Mouse (Mus musculus) MEL (cell line): ENCODE data around the gene Mtmr11. TPM values are rescaled to one million over a fixed set of nuclear protein-coding genes. Genes with fewer than 3 reads are reported as not detected.

Experiments
- DNase-seq: peaks from one replicate; pipeline ENCODE4 v3.0.0; 2011; ENCODE audit warnings: low read depth, low spot score
- H3K27ac ChIP-seq: 2 replicates; pipeline ENCODE4 v1.5.1; 2012; ENCODE audit warnings: low read depth, mild to moderate bottlenecking, control low read depth, low read length, moderate library complexity; ENCODE audit not compliant: control insufficient read depth
- H3K27me3 ChIP-seq, 2 experiments: fragments of 150-350 bp in 1 of 2; sonication (generic) in 1 of 2; 2 replicates each; pipeline ENCODE4 v1.6.1; 2012; ENCODE audit warnings: low read length in 2 of 2, mild to moderate bottlenecking in 2 of 2, improper control_type of control experiment in 1 of 2, moderate library complexity in 1 of 2; ENCODE audit not compliant: insufficient read depth in 2 of 2, control insufficient read depth in 1 of 2
- H3K36me3 ChIP-seq, 2 experiments: 2 replicates each; pipeline ENCODE4 v1.6.1; 2012 to 2014; ENCODE audit warnings: low read length in 2 of 2, improper control_type of control experiment in 1 of 2, inconsistent platforms in 1 of 2, mild to moderate bottlenecking in 1 of 2; ENCODE audit not compliant: insufficient read depth in 2 of 2, control insufficient read depth in 1 of 2
- H3K4me1 ChIP-seq, 2 experiments: fragments of 150-350 bp in 1 of 2; sonication (generic) in 1 of 2; 2 replicates each; pipeline ENCODE4 v1.6.1; 2012; ENCODE audit warnings: low read length in 2 of 2, improper control_type of control experiment in 1 of 2, mild to moderate bottlenecking in 1 of 2; ENCODE audit not compliant: insufficient read depth in 2 of 2, control insufficient read depth in 1 of 2
- H3K4me3 ChIP-seq, 2 experiments: fragments of 150-350 bp in 1 of 2; sonication (generic) in 1 of 2; 2 replicates each; pipeline ENCODE4 v1.5.1; 2012; ENCODE audit warnings: low read depth in 2 of 2, low read length in 2 of 2, mild to moderate bottlenecking in 2 of 2, moderate library complexity in 2 of 2, control low read depth in 1 of 2, improper control_type of control experiment in 1 of 2; ENCODE audit not compliant: control insufficient read depth in 1 of 2, insufficient read depth in 1 of 2
- H3K79me2 ChIP-seq: 2 replicates; pipeline ENCODE4 v1.6.1; 2012; ENCODE audit warnings: mild to moderate bottlenecking, low read length, moderate library complexity; ENCODE audit not compliant: control insufficient read depth, poor library complexity, insufficient read depth
- H3K9ac ChIP-seq: 2 replicates; pipeline ENCODE4 v1.6.1; 2012; ENCODE audit warnings: low read depth, mild to moderate bottlenecking, control low read depth, low read length, moderate library complexity; ENCODE audit not compliant: control insufficient read depth, poor library complexity, severe bottlenecking
- H3K9me3 ChIP-seq: fragments of 150-350 bp; sonication (generic); replicated peaks from 2 replicates; pipeline ENCODE4 v1.6.1; 2012; ENCODE audit warnings: mild to moderate bottlenecking, low read length, improper control_type of control experiment, moderate library complexity; ENCODE audit not compliant: insufficient read depth
- CHD1 ChIP-seq: IDR thresholded peaks from 2 replicates; pipeline ENCODE4 v1.6.1; 2012; ENCODE audit warnings: low read depth, mild to moderate bottlenecking, inconsistent platforms, low read length, improper control_type of control experiment
- CHD2 ChIP-seq: IDR thresholded peaks from 2 replicates; pipeline ENCODE4 v1.6.1; 2011; ENCODE audit warnings: low read length, improper control_type of control experiment
- CTCF ChIP-seq, 3 experiments: IDR thresholded peaks in 2 of 3; conservative IDR thresholded peaks in 1 of 3; 2 replicates each; pipeline ENCODE4 v1.5.1; 2011 to 2012; ENCODE audit warnings: low read length in 3 of 3, low read depth in 2 of 3, mild to moderate bottlenecking in 2 of 3, improper control_type of control experiment in 1 of 3, inconsistent platforms in 1 of 3, mixed read lengths in 1 of 3, moderate library complexity in 1 of 3; ENCODE audit not compliant: control insufficient read depth in 1 of 3, insufficient read depth in 1 of 3, poor library complexity in 1 of 3, severe bottlenecking in 1 of 3
- E2F4 ChIP-seq: IDR thresholded peaks from 2 replicates; pipeline ENCODE4 v1.6.1; 2011; ENCODE audit warnings: low read depth, low read length, improper control_type of control experiment, borderline replicate concordance
- EP300 ChIP-seq, 2 experiments: IDR thresholded peaks; 2 replicates each; pipeline ENCODE4 v1.6.1; 2011; ENCODE audit warnings: improper control_type of control experiment in 2 of 2, low read length in 2 of 2, low read depth in 1 of 2, mild to moderate bottlenecking in 1 of 2
- ETS1 ChIP-seq: IDR thresholded peaks from 2 replicates; pipeline ENCODE4 v1.6.1; 2012; ENCODE audit warnings: low read depth, mild to moderate bottlenecking, inconsistent platforms, low read length, improper control_type of control experiment, moderate library complexity
- GABPA ChIP-seq: IDR thresholded peaks from 2 replicates; pipeline ENCODE4 v1.6.1; 2012; ENCODE audit warnings: low read depth, mild to moderate bottlenecking, inconsistent platforms, low read length, improper control_type of control experiment, moderate library complexity
- HCFC1 ChIP-seq: IDR thresholded peaks from 2 replicates; pipeline ENCODE4 v1.6.1; 2012; ENCODE audit warnings: low read depth, mild to moderate bottlenecking, inconsistent platforms, low read length, improper control_type of control experiment, moderate library complexity
- JUND ChIP-seq: IDR thresholded peaks from 2 replicates; pipeline ENCODE4 v1.6.1; 2011; ENCODE audit warnings: low read depth, mild to moderate bottlenecking, improper control_type of control experiment, low read length
- KAT2A ChIP-seq: conservative IDR thresholded peaks from 2 replicates; pipeline ENCODE4 v1.6.1; 2012; ENCODE audit warnings: low read depth, low read length, improper control_type of control experiment, inconsistent platforms
- MAFK ChIP-seq: IDR thresholded peaks from 2 replicates; pipeline ENCODE4 v1.6.1; 2011; ENCODE audit warnings: low read depth, mild to moderate bottlenecking, low read length, improper control_type of control experiment, borderline replicate concordance
- MEF2A ChIP-seq: IDR thresholded peaks from 2 replicates; pipeline ENCODE4 v1.6.1; 2014; ENCODE audit warnings: low read depth, mild to moderate bottlenecking, inconsistent platforms, low read length, improper control_type of control experiment; ENCODE audit not compliant: poor library complexity, insufficient replicate concordance, severe bottlenecking; ENCODE audit errors: extremely low read depth
- MYB ChIP-seq: IDR thresholded peaks from 2 replicates; pipeline ENCODE4 v1.6.1; 2011; ENCODE audit warnings: mild to moderate bottlenecking, low read depth, low read length, improper control_type of control experiment
- MYC ChIP-seq: IDR thresholded peaks from 2 replicates; pipeline ENCODE4 v1.6.1; 2011; ENCODE audit warnings: low read depth, mild to moderate bottlenecking, low read length, improper control_type of control experiment, moderate library complexity
- NELFE ChIP-seq: IDR thresholded peaks from 2 replicates; pipeline ENCODE4 v1.6.1; 2011; ENCODE audit warnings: low read depth, low read length, improper control_type of control experiment
- NRF1 ChIP-seq: IDR thresholded peaks from 2 replicates; pipeline ENCODE4 v1.6.1; 2014; ENCODE audit warnings: low read depth, mild to moderate bottlenecking, inconsistent platforms, low read length, improper control_type of control experiment, moderate library complexity; ENCODE audit not compliant: poor library complexity, insufficient read depth, severe bottlenecking
- RAD21 ChIP-seq: IDR thresholded peaks from 2 replicates; pipeline ENCODE4 v1.6.1; 2011; ENCODE audit warnings: mild to moderate bottlenecking, low read depth, low read length, improper control_type of control experiment
- RCOR1 ChIP-seq: IDR thresholded peaks from 2 replicates; pipeline ENCODE4 v1.6.1; 2012; ENCODE audit warnings: low read depth, mild to moderate bottlenecking, inconsistent platforms, low read length, improper control_type of control experiment
- SMC3 ChIP-seq: IDR thresholded peaks from 2 replicates; pipeline ENCODE4 v1.6.1; 2011; ENCODE audit warnings: low read depth, low read length, improper control_type of control experiment
- TBP ChIP-seq: IDR thresholded peaks from 2 replicates; pipeline ENCODE4 v1.8.0; 2011; ENCODE audit warnings: low read depth, low read length, improper control_type of control experiment
- TCF12 ChIP-seq: IDR thresholded peaks from 2 replicates; pipeline ENCODE4 v1.6.1; 2014; ENCODE audit warnings: low read depth, mild to moderate bottlenecking, inconsistent platforms, low read length, improper control_type of control experiment, moderate library complexity
- UBTF ChIP-seq: IDR thresholded peaks from 2 replicates; pipeline ENCODE4 v1.6.1; 2012; ENCODE audit warnings: low read depth, mild to moderate bottlenecking, inconsistent platforms, low read length, improper control_type of control experiment, moderate library complexity, borderline replicate concordance; ENCODE audit not compliant: insufficient read depth
- USF1 ChIP-seq: IDR thresholded peaks from 2 replicates; pipeline ENCODE4 v1.6.1; 2014; ENCODE audit warnings: low read depth, mild to moderate bottlenecking, inconsistent platforms, low read length, improper control_type of control experiment, moderate library complexity
- ZC3H11A ChIP-seq: IDR thresholded peaks from 2 replicates; pipeline ENCODE4 v1.6.1; 2012; ENCODE audit warnings: low read depth, mild to moderate bottlenecking, inconsistent platforms, low read length, improper control_type of control experiment
- ZKSCAN1 ChIP-seq: IDR thresholded peaks from 2 replicates; pipeline ENCODE4 v1.6.1; 2012; ENCODE audit warnings: low read depth, mild to moderate bottlenecking, inconsistent platforms, low read length, improper control_type of control experiment, moderate library complexity
- ZMIZ1 ChIP-seq: IDR thresholded peaks from 2 replicates; pipeline ENCODE4 v1.6.1; 2012; ENCODE audit warnings: low read depth, mild to moderate bottlenecking, inconsistent platforms, low read length, improper control_type of control experiment, moderate library complexity
- ZNF384 ChIP-seq: IDR thresholded peaks from 2 replicates; pipeline ENCODE4 v1.6.1; 2012; ENCODE audit warnings: low read depth, mild to moderate bottlenecking, inconsistent platforms, low read length, improper control_type of control experiment
- polyA plus RNA-seq, 2 experiments: library from polyadenylated mRNA; stranded (reverse) in 1 of 2; unstranded in 1 of 2; fragments of >175 nt in 1 of 2; fragments of >200 nt in 1 of 2; gene quantifications; 2 replicates each; pipeline versions ENCODE4 v1.2.1 to v1.2.4; 2012; ENCODE audit warnings: low replicate concordance in 2 of 2, low read depth in 1 of 2; ENCODE audit not compliant: insufficient read length in 2 of 2, insufficient read depth in 1 of 2, missing spikeins in 1 of 2
- total RNA-seq: library from RNA; depleted of rRNA; stranded (reverse); fragments of 300-350 nt; gene quantifications from 2 replicates; pipeline ENCODE4 v1.2.3, GENCODE M21; 2012

Mtmr11 gene
- total and polyA plus RNA-seq, 3 experiments, result 0.77 to 1.4 TPM; not detected in 1

DNA sequence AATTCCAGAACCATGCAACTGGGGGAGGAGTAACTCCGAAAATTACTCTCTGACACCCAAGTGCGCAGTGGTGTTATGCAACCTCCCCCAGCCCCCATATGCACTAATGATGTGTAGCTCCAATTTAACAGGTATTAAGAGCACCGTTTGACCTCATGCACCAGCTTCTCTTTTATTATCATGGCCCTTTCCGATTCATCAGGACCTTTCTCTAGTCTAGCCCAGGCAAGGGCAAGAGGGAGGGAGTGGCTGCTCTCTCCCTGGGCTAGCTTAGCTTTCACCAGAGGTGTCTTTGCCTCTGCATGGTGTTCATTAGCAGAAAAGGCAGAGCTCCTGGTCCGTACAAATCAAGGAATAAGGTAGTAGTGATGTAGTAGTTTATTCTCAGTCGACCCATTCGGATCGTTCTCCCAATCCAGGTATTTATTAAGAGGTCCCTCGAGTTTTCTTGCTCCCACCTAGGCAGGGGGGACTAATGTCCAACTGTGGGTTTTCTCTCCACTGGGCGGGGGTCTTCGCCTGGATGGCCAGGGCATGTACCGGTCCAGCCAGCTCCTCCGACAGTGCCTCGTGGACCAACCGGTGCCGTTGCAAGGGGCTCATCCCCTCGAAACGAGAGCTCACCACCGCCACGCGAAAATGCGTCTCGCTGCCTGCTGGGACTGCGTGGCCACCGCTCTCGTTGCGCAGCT, 34.8 kb downstream of the Mtmr11 start:
- DNase-seq, result peak; percentile 75
- H3K9me3 ChIP-seq, result no peaks in the 10 kb centered on the region
- peak overlapping the region; percentile 72 for H3K9ac ChIP-seq
- H3K4me3 ChIP-seq, result peak overlapping the region; percentile 60 to 61
- H3K27me3 ChIP-seq, result no peaks in the 10 kb centered on the region
- H3K79me2 ChIP-seq, result peaks cover 9% of the 10 kb centered on the region; the same call in 1 of the 2 replicates
- TF ChIP-seq RAD21 (no peak), CHD1 (0 out of 2 replicates have a peak, but pooled peaks have one; percentile 26), TCF12 (no peak), EP300 (IDR thresholded peaks at IDR 0.05; ENCODE audit: low read depth in 1 of 2, low read length in 2 of 2) (no peak), NRF1 (peak; percentile 27; the same call in 1 of the 2 replicates), TBP (no peak)
- peaks cover 12 to 22% of the 10 kb centered on the region in 2 experiments for H3K4me1 ChIP-seq
- peak overlapping the region; percentile 87 for H3K27ac ChIP-seq
- peaks cover 0 to 16% of the 10 kb centered on the region in 2 experiments; a peak in 2 of 4 replicates for H3K36me3 ChIP-seq

DNA sequence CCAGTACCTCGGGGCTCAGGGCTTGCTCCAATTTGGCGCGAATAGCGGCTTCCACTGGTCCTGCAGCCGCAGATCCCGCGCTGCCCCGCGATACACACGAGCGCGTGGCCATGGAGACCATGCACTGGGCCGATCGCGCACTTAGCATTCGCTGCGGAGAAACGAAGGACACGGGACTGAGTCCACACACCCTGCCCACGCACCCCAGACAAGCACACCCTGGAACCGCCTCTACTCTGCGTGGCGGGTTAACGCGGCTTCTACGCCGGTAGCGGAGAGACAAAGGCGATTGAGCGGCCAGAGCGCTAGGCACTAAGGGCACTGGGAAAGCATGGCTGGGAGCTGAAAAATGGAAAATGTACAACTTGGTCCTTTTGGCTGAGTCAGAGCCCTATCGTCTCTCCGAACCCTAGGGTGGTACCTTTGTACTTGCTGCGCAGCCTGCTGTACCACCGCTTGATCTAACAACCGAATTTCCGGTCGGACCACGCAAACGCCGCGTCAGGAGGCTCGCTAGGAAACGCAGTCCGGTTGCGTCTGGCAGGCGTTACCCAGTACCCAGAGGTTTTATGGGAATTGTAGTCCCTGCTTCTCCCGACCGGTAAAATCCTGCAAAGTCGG, 35.4 kb downstream of the Mtmr11 start:
- Histone ChIP-seq H3K4me1 (peaks cover 12 to 22% of the 10 kb centered on the region in 2 experiments), H3K9ac (peak overlapping the region; percentile 79), H3K4me3 (peak overlapping the region; percentile 60 to 61), H3K27me3 (no peaks in the 10 kb centered on the region), H3K27ac (peak overlapping the region; percentile 87), H3K79me2 (peaks cover 9% of the 10 kb centered on the region; the same call in 1 of the 2 replicates), H3K36me3 (peaks cover 0 to 16% of the 10 kb centered on the region in 2 experiments; a peak in 2 of 4 replicates), H3K9me3 (no peaks in the 10 kb centered on the region)
- peak; percentile 99 for DNase-seq
- TF ChIP-seq USF1 (peak; percentile 52), ETS1 (peak; percentile 74; the same call in 1 of the 2 replicates), MAFK (no peak; the same call in 1 of the 2 replicates), ZNF384 (no peak), MEF2A (no peak), JUND (no peak), MYC (peak; percentile 96), ZC3H11A (no peak), NELFE (peak; percentile 100), MYB (peak; percentile 33; the same call in 1 of the 2 replicates), NRF1 (peak; percentile 69), TCF12 (peak; percentile 82), CTCF (IDR thresholded peaks at IDR 0.05 in 2 of 3, conservative IDR thresholded peaks at IDR 0.05 in 1 of 3; ENCODE audit: control insufficient read depth in 1 of 3, insufficient read depth in 1 of 3, low read depth in 2 of 3, low read length in 3 of 3, poor library complexity in 1 of 3, severe bottlenecking in 1 of 3) (no peak), GABPA (no peak), E2F4 (peak; percentile 78; the same call in 1 of the 2 replicates), RCOR1 (0 out of 2 replicates have a peak, but pooled peaks have one; percentile 60), ZKSCAN1 (no peak), ZMIZ1 (peak; percentile 96), UBTF (no peak), HCFC1 (peak; percentile 100), RAD21 (no peak), KAT2A (peak; percentile 96), CHD2 (peak; percentile 83), SMC3 (peak; percentile 16; the same call in 1 of the 2 replicates)
